Mouse (Mus musculus) midbrain, embryonic 14.5 days (tissue): ENCODE measurements around the gene Fcho1. TPM values are rescaled to one million over a fixed set of nuclear protein-coding genes. Genes with fewer than 3 reads are reported as not detected.

Experiments used
- polyA plus RNA-seq: library from polyadenylated mRNA; unstranded; fragments of >200 nt; fragmentation: Nextera tagmentation; extraction: Ambion mirVana; gene quantifications from 2 replicates; pipeline ENCODE4 v1.2.1, GENCODE M21; 2014

The Fcho1 gene
- polyA plus RNA-seq, 1 experiment from 2014 or later, result 74.6 TPM

Other genes starting within 250 kb of the Fcho1 start
- 7.7 and 9.4 TPM in 2 replicates for gene Ano8, start 239.8 kb downstream of the Fcho1 start, polyA plus RNA-seq
- gene Gtpbp3, start 237.6 kb downstream of the Fcho1 start, polyA plus RNA-seq, result 4.9 and 5.2 TPM in 2 replicates
- gene Plvap, start 214.0 kb downstream of the Fcho1 start, polyA plus RNA-seq, result 3.6 and 4.1 TPM in 2 replicates
- gene Ccdc194, start 200.0 kb downstream of the Fcho1 start, polyA plus RNA-seq, result not detected in 2 replicates
- 0.86 and 7.9 TPM in 2 replicates for gene Bst2, start 188.3 kb downstream of the Fcho1 start, polyA plus RNA-seq
- gene Mvb12a, start 182.8 kb downstream of the Fcho1 start, polyA plus RNA-seq, result 54.6 and 61.5 TPM in 2 replicates
- gene Tmem221, start 166.8 kb downstream of the Fcho1 start, polyA plus RNA-seq, result not detected in 2 replicates
- gene Nxnl1, start 159.1 kb downstream of the Fcho1 start, polyA plus RNA-seq, result not detected in 2 replicates
- gene Slc27a1, start 156.8 kb downstream of the Fcho1 start, polyA plus RNA-seq, result 33.5 and 41.6 TPM in 2 replicates
- gene Pgls, start 133.5 kb downstream of the Fcho1 start, polyA plus RNA-seq, result 241 and 269 TPM in 2 replicates
- gene Fam129c, start 128.1 kb downstream of the Fcho1 start, polyA plus RNA-seq, result 6.3 and 8.5 TPM in 2 replicates
- gene Colgalt1, start 114.7 kb downstream of the Fcho1 start, polyA plus RNA-seq, result 60.4 and 70.3 TPM in 2 replicates
- 17.4 and 18.9 TPM in 2 replicates for gene Unc13a, start 54.0 kb downstream of the Fcho1 start, polyA plus RNA-seq
- 2.5 and 3.6 TPM in 2 replicates for gene Jak3, start 49.4 kb downstream of the Fcho1 start, polyA plus RNA-seq
- 0.89 TPM in 1 of 2 replicates, not detected in the other for gene Insl3, start 36.5 kb downstream of the Fcho1 start, polyA plus RNA-seq
- gene B3gnt3, start 23.9 kb downstream of the Fcho1 start, polyA plus RNA-seq, result 0.11 and 0.20 TPM in 2 replicates
- gene Zfp709, start 156.3 kb upstream of the Fcho1 start, polyA plus RNA-seq, result 9.8 and 12.6 TPM in 2 replicates
- gene Zfp882, start 182.9 kb upstream of the Fcho1 start, polyA plus RNA-seq, result 18.8 and 19.4 TPM in 2 replicates
- gene Zfp617, start 182.9 kb upstream of the Fcho1 start, polyA plus RNA-seq, result 36.9 and 42.3 TPM in 2 replicates
- 16.8 and 23.3 TPM in 2 replicates for gene Zfp961, start 225.3 kb upstream of the Fcho1 start, polyA plus RNA-seq